Mouse (Mus musculus) C2C12 (cell line): ENCODE measurements around the gene Sult1d1.

Experiments used
- CTCF ChIP-seq: IDR thresholded peaks from one replicate; pipeline ENCODE4 v1.5.1; 2011; ENCODE audit not compliant: control insufficient read depth, insufficient read depth, insufficient read length
- FOSL1 ChIP-seq: IDR thresholded peaks from one replicate; pipeline ENCODE4 v1.8.0; 2011; ENCODE audit warnings: mild to moderate bottlenecking, low read length; ENCODE audit not compliant: poor library complexity, insufficient read depth, severe bottlenecking
- MYOD1 ChIP-seq: IDR thresholded peaks from one replicate; pipeline ENCODE4 v1.6.1; 2011; ENCODE audit warnings: low read depth; ENCODE audit not compliant: control insufficient read depth, insufficient read length
- USF1 ChIP-seq: IDR thresholded peaks from one replicate; pipeline ENCODE4 v1.6.1; 2011; ENCODE audit warnings: low read depth, mild to moderate bottlenecking, control low read depth, moderate library complexity

GRCm38 (mm10) chr5:87562966-87563365 is 5.9 kb downstream of the Sult1d1 start:
- TF ChIP-seq CTCF (no peak), USF1 (no peak), FOSL1 (no peak), MYOD1 (no peak)
